Mouse (Mus musculus): ENCODE measurements around the gene Arnt2.

Arnt2 gene

DNA sequence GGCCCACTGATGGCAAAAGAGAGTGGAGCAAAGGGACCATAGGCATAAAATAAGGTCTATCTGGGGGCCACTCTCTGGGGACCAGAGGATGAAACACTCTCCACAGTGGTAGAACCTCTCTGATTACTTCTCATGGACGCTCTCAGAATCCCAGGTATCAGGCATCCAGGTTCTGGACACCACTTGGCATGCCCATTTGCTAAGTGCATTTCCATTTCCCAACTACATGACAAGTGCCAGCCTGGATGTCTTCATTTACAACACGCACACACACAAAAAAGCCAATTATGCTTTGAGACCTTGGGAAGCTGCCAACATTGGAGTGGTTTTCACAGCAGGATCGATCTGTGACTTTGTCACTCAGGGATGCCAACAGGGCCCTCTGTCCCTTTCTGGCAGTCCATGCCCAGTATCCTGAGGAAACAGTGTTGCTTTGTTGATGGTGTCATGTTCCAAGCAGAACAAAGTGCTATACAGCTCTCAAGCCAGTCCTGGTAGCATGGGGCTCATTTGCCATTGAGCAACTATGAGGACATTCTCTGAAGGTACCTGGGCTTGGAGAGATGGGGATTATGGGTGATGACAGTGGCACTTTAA, 102.5 kb downstream of the Arnt2 start:
- in situ Hi-C loops (cut with MboI; ENCODE audit: unreplicated experiment in 2 of 2), result no loop called here

DNA sequence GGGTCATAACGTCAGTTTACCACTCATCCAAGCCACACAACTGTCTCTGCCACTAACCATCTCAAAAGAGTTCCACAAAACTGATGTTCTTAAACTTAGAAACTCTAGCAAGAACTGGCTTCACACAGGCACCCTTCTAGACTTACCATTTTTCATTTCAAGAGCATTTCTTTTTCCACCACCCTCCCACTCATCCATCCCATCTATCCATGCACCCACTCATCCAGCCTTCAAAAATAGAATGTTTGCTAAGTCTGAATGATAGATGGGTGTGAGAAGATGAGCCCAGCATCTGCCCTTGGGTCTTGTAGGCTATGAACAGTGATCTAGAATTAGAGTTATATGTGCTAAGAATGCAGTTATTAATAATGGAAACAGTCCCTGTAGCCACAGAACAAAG, 109.7 kb downstream of the Arnt2 start:
- in situ Hi-C loops (cut with MboI; ENCODE audit: unreplicated experiment in 2 of 2), result no loop called here

DNA sequence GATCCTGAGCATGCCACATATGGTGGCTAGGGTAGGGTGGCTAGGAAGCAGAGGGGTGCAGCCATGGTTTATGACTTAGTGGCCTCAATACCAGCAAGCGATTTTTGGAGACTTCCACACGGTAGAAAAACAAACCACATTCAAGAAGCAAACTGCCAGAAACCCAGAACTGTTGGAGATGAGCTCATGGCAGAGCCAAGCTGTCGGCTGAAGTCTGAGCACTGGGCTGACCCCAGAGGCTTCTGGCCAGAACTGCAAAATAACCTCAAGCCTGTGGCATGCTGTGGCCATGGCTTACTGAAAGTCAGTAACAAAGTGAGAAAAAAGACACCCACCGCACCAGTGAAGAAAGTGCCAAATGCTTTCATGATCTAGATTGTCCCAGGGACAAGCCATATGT, 110.4 kb downstream of the Arnt2 start:
- in situ Hi-C loops (cut with MboI; ENCODE audit: unreplicated experiment in 2 of 2), result no loop called here

DNA sequence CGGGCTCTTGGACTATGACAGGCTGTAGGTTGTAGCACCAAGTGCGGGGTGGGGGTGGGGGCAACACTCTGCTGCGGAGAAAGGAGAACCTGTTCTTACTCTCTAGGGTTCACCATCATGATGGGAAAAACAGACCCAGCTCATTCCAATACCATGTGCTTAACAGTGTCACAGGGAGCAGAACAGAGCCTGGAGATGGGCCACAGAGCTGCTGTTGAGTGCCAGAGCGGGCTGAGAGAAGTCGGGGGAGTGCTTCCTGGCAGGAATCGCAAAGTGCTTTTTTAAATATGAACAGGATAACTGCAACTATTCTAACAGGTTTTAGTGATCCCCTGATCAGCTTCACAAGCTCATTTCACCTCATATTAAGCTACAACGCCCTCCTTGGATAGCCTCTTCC, 116.9 kb downstream of the Arnt2 start:
- in situ Hi-C loops (cut with MboI; ENCODE audit: unreplicated experiment in 2 of 2), result no loop called here

DNA sequence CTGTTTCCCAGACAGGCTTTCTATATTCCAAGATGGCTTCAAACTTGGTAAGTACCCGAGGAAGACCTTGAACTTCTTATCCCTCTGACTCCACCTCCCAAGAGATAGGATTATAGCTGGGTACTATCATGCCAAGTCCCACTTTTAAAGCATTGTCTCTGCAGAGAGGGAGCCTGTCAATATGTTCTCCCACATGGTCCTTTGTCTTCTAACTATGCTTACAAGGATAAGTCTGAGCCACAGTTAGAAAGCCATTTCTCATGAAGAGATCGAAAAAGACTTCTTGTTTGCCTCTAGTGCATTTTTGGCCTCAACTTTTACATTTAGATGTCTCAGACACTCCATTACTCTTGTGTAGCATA, 122.8 kb downstream of the Arnt2 start:
- in situ Hi-C loops (cut with MboI; ENCODE audit: unreplicated experiment in 2 of 2), result no loop called here

DNA sequence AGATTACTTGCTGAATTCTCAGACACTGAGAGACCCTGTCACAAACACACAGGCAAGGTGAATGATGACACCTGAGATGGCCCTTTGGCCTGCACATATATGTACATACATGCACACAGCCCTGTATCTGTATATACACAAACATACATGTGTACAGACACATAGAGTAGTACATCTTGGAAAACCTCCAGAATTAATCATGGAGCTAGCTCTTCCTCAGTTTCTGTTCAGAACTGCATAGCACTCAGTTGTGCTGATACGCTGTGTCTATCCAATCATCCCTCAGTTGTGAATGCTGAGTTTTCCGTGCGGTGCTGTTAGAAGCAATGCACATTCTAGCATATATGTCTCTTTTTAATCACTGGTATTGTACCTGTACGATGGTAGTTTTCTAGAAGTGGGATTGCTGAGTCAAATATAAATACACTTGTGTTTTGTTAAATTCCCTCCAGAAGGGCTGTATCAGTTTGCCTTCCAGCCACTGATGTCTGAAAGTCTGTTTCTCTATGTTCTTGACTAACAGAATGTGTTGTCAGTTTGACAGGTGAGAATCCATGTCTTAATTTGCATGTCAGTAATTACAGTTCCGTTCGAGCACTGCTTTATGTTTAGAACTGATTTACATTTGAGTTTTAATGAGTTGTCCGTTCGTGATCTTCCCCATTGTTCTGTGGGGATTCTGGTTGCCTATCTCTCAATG, 123.3 kb downstream of the Arnt2 start:
- in situ Hi-C loops (cut with MboI; ENCODE audit: unreplicated experiment in 2 of 2), result no loop called here

DNA sequence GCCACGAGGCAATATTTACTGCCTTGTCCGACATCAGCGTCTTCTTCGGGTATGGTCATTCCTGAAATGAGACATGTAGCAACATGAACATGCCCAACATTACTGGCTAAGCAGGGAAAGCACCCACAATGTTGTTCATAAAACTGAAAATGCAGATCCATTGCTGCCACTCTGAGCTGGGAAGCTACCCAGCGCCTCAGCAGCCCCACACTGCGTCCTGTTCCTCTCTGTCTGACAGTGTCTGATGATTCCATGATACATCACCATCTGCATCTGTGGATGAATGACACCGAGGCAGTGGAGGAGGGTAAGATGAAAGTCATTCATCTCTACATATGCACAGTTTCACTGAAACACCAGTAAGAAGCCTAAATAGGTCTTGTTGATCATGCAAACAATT, 124.2 kb downstream of the Arnt2 start:
- in situ Hi-C loops (cut with MboI; ENCODE audit: unreplicated experiment in 2 of 2), result no loop called here

DNA sequence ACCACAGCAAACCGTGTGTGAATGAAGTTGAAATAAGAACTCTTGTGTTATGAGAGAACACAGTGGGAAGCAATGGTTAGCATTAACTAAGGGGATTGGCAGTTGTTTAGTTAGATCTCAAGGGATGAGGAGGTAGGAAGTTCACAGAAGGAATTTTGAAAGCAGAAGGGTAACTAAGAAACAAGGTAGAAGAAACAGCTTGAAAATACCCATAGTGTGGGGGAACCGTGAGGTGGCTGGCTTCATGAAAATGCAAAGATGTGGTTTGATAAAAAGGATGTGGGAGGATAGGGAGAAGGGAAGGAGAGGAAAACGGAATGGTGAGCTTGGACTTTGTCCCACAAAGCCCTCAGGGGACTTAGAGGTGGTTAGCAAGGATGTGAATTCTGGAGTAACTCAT, 125.0 kb downstream of the Arnt2 start:
- in situ Hi-C loops (cut with MboI; ENCODE audit: unreplicated experiment in 2 of 2), result no loop called here

DNA sequence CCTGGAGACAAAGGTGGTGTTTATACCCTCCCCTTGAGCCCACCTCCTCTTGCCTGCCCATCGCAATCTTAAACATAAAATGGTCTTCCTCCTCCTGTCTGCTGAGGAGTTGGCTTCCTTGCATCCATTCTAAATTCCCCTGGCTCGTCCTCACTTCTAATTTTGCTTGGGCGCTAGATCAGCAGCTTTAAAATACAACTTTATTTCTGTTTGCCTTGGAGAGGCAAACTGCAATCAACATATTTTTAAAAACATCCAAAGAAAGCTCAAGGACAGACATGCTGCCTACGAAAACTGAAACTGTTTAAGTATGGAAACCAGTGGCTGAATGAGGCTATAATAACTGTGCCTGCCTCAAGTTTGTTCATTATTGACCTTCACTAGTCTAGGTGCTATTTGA, 127.7 kb downstream of the Arnt2 start:
- in situ Hi-C loops (cut with MboI; ENCODE audit: unreplicated experiment in 2 of 2), result no loop called here

DNA sequence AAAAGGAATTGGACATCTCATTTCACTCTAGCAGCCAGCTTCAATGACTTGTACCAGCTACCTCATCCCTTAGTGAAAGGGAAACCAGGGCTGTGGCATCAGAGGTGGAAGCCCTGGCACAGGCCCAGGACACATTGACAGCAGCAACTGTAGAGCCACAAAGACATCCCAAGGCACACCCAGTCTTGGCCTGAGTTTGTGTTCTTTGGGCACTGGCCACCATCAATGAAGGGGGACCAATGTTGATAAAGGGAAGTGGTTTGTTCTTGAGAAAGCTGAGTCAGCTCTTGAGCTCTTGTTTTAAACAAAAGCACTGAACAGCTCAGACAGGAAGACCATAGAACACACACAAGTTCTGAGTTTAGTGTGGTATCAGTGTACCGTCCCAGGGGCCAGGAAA, 130.7 kb downstream of the Arnt2 start:
- in situ Hi-C loops (cut with MboI; ENCODE audit: unreplicated experiment in 2 of 2), result loop anchor here (5.0 to 10.0 kb wide), 5 partner anchors 78 to 714 kb away; partner anchors contain the start of gene Cemip (in 1 of the 2)

DNA sequence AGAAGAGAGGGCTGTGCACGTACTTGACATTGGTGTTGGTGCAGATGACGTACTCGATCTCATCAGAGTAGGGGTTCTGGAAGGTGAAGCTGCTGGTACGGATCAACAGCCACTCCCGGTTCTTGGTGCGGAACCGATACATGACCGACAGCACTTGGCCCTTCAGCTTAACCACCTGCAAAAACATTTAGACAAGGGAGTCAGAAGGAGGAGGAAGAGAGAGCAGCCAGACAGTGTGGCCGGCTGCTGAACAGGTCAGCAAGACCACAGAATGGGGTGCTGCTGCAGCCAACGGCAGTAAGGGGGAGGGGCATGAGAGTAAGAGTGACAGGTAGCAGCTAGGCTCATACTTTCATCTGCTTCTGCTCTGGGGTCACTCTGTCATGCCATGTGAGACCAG, 134.7 kb downstream of the Arnt2 start:
- in situ Hi-C loops (cut with MboI; ENCODE audit: unreplicated experiment in 2 of 2), result loop anchor here (5.0 to 10.0 kb wide), 5 partner anchors 82 to 711 kb away; partner anchors contain the start of gene Cemip (in 1 of the 2)

DNA sequence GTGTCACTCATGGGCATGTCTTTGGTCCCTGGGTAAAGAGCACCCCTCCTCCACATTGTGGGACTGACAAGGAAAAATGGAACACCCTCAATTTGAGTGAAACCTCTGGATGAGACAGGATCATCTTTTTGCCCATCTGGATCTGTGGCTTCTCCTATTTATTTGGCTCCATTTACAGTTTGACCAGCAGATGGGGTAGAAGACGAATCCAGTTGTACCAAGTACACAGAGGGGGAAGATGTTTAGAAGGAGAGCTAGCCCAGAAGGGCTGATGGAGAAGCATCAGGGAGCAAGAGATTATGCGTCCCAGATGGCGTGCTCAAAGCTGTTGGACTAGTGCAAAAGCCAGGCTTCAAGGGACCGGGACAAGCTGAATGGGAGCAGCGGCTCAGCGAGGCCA, 136.0 kb downstream of the Arnt2 start:
- in situ Hi-C loops (cut with MboI; ENCODE audit: unreplicated experiment in 2 of 2), result loop anchor here (5.0 to 10.0 kb wide), 3 partner anchors 187 to 709 kb away; partner anchors contain the start of gene Cemip (in 1 of the 2)

DNA sequence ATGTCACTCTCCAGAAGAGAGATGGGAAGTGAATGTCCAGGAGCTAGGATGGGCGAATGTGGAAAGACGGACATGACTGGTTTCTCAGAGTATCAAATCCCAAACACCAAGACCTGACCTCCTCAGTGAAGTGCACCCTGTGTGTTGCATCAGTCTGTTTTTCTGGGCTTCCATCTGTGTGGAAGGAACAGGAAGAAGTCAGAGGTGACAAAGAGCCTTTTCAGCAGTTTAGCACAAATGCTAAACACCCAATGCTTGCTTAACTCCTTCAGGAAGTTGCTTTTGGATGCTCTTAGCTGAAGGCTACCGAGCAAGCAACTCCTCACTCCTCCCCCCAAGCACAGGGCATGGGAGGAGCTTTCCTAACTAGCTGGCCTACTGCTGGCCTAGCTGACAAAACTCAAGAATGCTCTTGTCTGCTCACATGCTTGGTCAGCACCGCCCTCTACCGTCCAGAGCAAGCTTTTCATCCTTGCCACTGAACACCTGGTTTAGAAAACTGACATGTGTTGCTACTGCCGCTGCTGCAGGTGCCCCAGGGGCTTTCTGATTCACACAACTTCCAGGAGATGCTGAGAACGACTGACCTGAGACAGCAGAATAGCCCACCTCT, 137.7 kb downstream of the Arnt2 start:
- in situ Hi-C loops (cut with MboI; ENCODE audit: unreplicated experiment in 2 of 2), result loop anchor here (5.0 to 10.0 kb wide), 3 partner anchors 185 to 708 kb away; partner anchors contain the start of gene Cemip (in 1 of the 2)

DNA sequence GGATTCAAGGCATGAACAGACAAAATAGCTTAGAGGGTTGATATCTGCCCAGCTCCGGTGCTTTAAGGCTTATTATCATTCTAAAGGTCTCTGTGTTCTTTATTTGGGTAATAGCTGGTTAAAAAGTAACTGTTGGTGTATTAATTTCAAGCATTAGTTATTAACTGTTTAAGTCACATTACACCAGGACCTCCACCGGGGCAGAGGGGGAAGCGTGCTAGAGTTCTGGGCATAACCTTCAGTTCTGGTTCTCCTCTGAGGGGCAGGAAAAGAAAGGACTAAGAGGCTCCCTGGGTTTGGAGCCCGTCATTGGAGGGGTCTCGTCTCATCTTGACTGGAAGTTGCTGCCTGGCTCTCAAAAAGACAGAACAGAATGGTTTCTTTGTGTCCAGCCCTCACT, 138.5 kb downstream of the Arnt2 start:
- in situ Hi-C loops (cut with MboI; ENCODE audit: unreplicated experiment in 2 of 2), result loop anchor here (5.0 to 10.0 kb wide), 3 partner anchors 184 to 707 kb away; partner anchors contain the start of gene Cemip (in 1 of the 2)

DNA sequence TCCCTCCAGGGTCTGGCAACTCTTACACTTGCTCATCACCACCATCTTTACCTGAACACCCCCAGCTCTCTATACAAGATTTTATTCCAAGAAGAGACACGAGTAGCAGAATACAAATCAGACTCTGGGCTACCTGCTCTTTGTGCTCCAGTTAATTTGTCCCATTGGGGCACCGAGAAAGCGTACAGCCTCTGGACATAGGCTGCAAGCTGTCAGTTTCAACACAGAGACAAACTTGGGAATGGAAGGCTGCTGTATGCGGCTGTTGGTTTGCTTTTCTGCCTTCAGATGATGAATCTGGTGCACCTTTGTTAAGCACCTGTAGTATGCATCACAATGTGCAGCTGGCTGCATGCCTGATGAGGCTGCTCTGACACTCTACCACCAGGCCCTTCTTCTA, 146.5 kb downstream of the Arnt2 start:
- in situ Hi-C loops (cut with MboI; ENCODE audit: unreplicated experiment in 2 of 2), result no loop called here

DNA sequence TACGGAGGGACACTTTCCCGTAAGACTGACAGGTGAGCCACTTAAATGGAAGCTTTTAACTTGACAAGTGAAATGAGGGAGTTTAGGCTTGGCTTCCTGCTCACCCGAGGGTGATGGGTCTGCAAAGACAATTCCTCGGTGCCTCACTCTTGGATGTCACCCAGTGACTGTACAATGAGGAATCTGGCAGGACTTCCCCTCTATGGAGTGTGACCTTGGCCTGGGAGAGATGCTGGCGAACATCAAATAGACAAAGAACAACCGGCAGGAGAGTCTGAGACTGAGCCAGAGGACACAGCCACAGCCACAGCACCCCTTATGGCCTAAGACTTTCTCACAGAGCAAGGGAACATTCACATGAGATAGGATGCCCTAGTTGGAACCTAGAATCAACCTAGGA, 148.6 kb downstream of the Arnt2 start:
- in situ Hi-C loops (cut with MboI; ENCODE audit: unreplicated experiment in 2 of 2), result no loop called here

DNA sequence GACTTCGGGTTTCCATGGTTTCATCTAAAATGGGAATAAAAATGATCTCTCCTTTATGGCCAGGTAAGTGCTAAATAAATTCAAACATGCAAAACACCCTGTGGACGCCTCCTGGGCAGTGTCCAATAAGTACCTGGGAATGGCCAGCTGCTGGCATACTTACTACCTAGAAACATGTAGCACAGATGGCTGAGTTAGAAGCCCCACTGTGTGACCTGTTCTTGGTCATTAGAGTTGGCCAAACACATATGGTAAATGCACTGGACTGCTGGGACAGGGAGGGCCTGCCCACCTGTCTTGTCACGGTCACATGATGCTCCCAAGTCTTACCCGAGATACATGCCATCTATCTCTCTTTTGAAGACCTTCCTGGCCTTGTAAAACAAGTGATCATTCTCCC, 149.6 kb downstream of the Arnt2 start:
- in situ Hi-C loops (cut with MboI; ENCODE audit: unreplicated experiment in 2 of 2), result no loop called here

DNA sequence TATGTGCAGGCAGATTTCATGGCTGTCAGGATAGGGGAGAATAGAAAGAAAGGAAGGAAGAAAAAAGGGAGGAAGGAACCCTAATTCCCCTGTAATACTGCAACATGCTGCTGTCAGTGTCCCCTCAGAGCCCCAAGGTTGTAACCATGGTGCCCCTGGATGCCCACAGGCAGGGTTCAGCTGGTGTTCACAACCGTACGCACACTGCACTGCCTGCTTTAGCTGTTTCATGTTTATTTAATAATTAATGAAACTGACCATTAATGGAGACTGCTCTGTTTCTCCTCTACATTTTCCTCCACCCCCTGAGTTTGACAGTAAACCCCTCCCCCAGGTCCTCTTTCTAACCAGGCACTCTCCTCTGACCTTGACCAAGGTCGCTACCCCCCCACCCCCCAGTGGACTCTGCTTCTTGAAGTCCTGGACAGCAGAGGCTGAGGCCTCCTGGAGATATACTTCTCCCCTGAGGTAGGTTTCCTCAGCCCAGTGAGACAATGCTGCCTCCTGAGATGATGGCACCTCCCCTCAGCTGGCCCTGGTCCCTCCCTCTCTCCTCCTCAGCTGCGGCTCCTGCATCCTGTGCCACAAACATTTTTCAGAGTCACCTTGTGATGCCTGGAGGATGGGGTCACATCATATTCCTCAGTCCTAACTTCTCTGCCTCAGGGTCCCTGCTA, 150.5 kb downstream of the Arnt2 start:
- in situ Hi-C loops (cut with MboI; ENCODE audit: unreplicated experiment in 2 of 2), result no loop called here

DNA sequence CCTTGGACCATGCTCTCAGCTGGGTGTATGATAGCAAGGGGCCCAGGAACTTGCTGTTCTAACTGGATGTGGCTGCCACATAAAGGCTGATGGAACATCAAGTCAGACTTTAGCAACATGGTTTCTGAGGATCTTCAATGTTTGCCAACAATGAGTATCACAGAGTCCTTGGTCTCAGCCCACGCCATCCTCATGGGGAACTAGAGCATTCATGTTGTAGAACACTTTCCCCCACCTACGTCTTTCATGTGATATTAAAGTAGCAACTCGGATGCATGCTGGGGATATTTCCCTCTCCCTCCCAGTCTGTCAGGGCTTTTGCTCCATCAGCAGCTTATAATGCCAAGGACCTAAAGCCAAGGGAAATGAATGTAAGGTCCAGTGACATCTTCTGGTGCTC, 153.3 kb downstream of the Arnt2 start:
- in situ Hi-C loops (cut with MboI; ENCODE audit: unreplicated experiment in 2 of 2), result no loop called here

DNA sequence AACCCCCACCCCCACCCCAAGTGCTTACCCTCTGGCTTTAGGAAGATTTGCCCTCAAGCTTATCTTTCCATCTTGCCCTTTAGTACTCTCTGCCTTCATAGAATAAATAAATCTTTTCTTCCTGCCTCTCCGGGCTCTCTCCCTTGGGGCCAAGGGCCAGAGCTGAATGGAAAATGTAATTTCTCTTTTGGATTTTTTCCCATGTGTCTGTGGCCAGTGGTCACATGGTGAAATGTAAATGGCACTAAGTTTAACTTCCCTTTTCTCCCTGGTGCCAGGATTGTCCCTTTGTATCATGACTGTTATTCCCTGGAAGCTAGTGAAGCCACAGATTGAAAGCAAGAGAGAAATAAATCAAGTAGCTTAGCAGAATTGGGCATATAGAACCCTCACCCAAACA, 153.7 kb downstream of the Arnt2 start:
- in situ Hi-C loops (cut with MboI; ENCODE audit: unreplicated experiment in 2 of 2), result no loop called here

DNA sequence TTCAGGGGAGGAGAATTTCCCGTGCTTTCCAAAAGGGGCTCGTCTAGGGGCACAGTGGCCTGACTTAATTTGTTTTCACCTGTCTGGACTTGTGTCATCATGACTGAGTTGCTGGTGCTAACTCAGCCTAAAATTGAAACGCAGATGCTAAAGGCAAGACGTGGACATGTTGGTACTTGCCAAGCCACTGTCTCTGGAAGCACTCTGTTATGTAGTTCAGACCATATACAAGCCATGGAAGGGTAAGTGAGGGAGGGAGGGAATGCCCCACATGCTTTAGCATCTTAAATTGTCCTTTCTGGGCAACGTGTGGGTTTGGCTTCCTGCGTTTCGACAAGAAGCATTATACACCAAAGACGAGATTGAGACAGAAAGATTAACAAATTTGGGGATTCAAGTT, 155.1 kb downstream of the Arnt2 start:
- in situ Hi-C loops (cut with MboI; ENCODE audit: unreplicated experiment in 2 of 2), result no loop called here

Data from v-Abl transformed pro-B cells (cell line).